Mouse (Mus musculus) midbrain, embryonic 15.5 days (tissue): Measurements from ENCODE around the gene Bud13. TPM values are rescaled to one million over a fixed set of nuclear protein-coding genes. Genes with fewer than 3 reads are reported as not detected.
A peak's percentile ranks its signal among the peaks of the same experiment; 100 is the strongest.

ENCODE experiments used
- ATAC-seq: fragments of 200-750 bp; cut with Nextera tagmentation; replicated peaks from 2 replicates; pipeline ENCODE4 v1.8.0; 2017; ENCODE audit warnings: moderate TSS enrichment
- H3K27ac ChIP-seq: fragments of 300-500 bp; sonication (generic); 2 replicates; pipeline ENCODE4 v1.5.1; 2015; ENCODE audit warnings: mild to moderate bottlenecking, inconsistent platforms
- H3K27me3 ChIP-seq: fragments of 300-500 bp; sonication (generic); replicated peaks from 2 replicates; pipeline ENCODE4 v1.6.1; 2015; ENCODE audit warnings: inconsistent platforms
- H3K36me3 ChIP-seq: fragments of 300-500 bp; sonication (generic); replicated peaks from 2 replicates; pipeline ENCODE4 v1.6.1; 2015; ENCODE audit warnings: inconsistent platforms
- H3K4me1 ChIP-seq: fragments of 300-500 bp; sonication (generic); 2 replicates; pipeline ENCODE4 v1.6.1; 2015; ENCODE audit warnings: inconsistent platforms
- H3K4me2 ChIP-seq: fragments of 300-500 bp; sonication (generic); 2 replicates; pipeline ENCODE4 v1.6.1; 2015; ENCODE audit warnings: inconsistent platforms, mild to moderate bottlenecking, moderate library complexity
- H3K4me3 ChIP-seq: fragments of 300-500 bp; sonication (generic); 2 replicates; pipeline ENCODE4 v1.5.1; 2015; ENCODE audit warnings: mild to moderate bottlenecking, inconsistent platforms
- H3K9ac ChIP-seq: fragments of 300-500 bp; sonication (generic); 2 replicates; pipeline ENCODE4 v1.6.1; 2015; ENCODE audit warnings: mild to moderate bottlenecking, inconsistent platforms
- H3K9me3 ChIP-seq: fragments of 300-500 bp; sonication (generic); 2 replicates; pipeline ENCODE4 v1.6.1; 2016; ENCODE audit warnings: inconsistent platforms
- WGBS: fragments of 180-500 bp; shearing (Covaris S2); methylation state at CpG from one replicate; pipeline ENCODE4 v1.1.7; 2015; ENCODE audit warnings: mixed read lengths; 5-methylcytosine and 5-hydroxymethylcytosine counted together
- polyA plus RNA-seq: library from polyadenylated mRNA; unstranded; fragments of >200 nt; fragmentation: Nextera tagmentation; extraction: Ambion mirVana; gene quantifications from 2 replicates; pipeline ENCODE4 v1.2.1, GENCODE M21; 2015

Gene Bud13
- polyA plus RNA-seq, 1 experiment from 2014 or later, result 18.3 TPM

DNA sequence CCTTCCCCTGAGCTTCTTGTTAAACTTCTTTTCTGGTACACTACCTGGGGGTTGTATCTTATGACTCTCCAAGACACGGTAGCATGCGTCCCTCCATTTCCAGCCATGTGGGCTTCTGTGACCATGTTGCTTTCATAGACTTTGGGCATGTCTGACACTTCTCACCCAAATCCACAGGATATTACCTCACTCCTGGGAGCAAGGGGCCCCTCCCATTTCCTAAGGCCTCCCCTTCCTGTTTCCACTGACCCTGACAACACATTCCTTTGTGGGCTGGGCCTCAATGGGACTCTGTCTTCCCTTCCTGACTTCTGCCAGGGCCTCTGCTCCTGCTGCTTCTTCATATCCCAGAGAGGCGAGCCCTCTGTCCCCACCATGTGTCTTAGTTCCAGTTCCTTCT lies 25.3 kb upstream of the Bud13 start:
- no peak overlapping the region for H3K9ac ChIP-seq
- 86% methylated on average over 3 of the region's 3 CpGs for WGBS
- ATAC-seq, result no peak

DNA sequence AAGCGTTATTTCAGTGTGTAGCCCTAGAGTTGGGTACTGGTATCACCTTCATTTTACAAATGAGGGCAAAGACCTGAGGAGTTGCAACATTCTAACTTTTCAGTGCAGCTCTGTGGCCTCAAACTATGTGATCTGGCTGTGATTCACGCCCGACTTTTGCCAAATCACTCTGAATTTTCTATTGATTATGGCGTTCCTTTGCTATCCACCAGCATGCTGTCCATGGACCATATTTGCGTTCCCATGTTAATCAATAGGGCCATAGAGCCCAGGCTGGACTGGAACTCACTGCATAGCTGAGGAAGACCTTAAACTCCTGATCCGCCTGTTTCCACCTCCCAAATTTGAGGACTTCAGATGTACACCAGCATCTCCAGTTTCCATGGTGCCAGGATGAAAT lies 23.7 kb upstream of the Bud13 start:
- Histone ChIP-seq H3K4me3 (no peak overlapping the region), H3K4me1 (no peaks in the 10 kb centered on the region), H3K9me3 (no peaks in the 10 kb centered on the region), H3K4me2 (no peak overlapping the region), H3K9ac (no peak overlapping the region), H3K36me3 (no peaks in the 10 kb centered on the region), H3K27ac (no peak overlapping the region), H3K27me3 (peaks cover 4% of the 10 kb centered on the region; the same call in 1 of the 2 replicates)
- no peak for ATAC-seq
- WGBS, result 89% methylated on average over 6 of the region's 6 CpGs

More for the DNA sequence above, 25.3 kb upstream of the Bud13 start:
- Histone ChIP-seq H3K9me3 (no peaks in the 10 kb centered on the region), H3K4me3 (no peak overlapping the region), H3K27ac (no peak overlapping the region), H3K27me3 (peaks cover 4% of the 10 kb centered on the region; the same call in 1 of the 2 replicates), H3K4me1 (no peaks in the 10 kb centered on the region), H3K4me2 (no peak overlapping the region), H3K36me3 (no peaks in the 10 kb centered on the region)

DNA sequence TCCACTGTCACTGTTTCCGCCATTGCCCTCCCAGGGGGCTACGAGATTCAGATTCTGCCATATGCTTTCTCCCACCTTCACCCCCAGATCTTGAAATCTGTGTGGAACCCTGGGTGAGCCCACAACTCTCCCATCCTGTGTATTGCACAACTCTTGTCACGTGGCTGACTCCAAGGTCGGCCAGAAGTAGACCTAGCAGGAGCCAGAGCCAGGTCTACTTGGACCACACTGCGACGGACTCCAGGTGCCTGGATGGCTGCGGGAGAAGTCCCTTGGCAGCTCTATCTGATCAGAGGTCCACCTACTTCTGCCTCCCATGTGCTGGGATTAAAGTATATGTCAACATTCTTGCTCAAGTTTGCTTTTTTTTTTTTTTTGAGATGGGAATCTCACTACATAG lies 21.7 kb upstream of the Bud13 start:
- Histone ChIP-seq H3K27me3 (peaks cover 4% of the 10 kb centered on the region; the same call in 1 of the 2 replicates), H3K27ac (no peak overlapping the region), H3K9me3 (no peaks in the 10 kb centered on the region), H3K4me2 (no peak overlapping the region), H3K4me1 (no peaks in the 10 kb centered on the region), H3K9ac (no peak overlapping the region), H3K4me3 (no peak overlapping the region), H3K36me3 (no peaks in the 10 kb centered on the region)
- WGBS, result 94% methylated on average over 7 of the region's 7 CpGs
- no peak for ATAC-seq

DNA sequence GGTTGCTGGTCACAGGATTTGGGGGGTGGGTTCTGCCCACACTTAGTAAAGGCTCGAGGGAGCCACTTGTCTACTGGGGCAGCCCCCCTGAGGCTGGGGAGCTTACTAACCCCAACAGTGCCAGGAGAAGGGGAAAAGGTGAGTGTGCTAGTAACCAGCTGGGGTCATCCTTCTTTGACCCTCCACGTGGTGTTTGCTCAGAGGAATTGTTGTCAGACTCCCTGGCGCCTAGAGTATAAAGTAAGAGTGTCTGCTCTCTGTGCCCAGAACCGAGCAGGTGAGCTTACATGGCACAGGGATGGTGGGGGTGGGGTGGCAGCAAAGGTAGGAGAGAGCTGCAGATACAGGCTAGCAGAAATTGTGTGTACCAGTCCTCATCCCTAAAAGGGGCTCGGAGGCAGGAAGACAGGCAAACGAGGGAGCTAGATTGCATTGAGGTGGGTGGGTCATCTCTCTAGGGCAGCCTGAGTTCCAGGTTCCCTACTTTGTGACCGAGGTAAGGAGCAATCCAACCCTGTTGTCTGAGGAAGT lies 14.4 kb upstream of the Bud13 start, which contains the start of gene Apoa5:
Apoa5 (plus strand) TSS at position 291 of the 531 bp plus-strand sequence.
- Histone ChIP-seq H3K4me3 (no peak within 1 kb of the TSS), H3K4me2 (no peak within 1 kb of the TSS), H3K27ac (no peak within 1 kb of the TSS), H3K27me3 (peaks cover 21% of the 10 kb centered on the region), H3K9me3 (no peaks in the 10 kb centered on the region), H3K9ac (no peak within 1 kb of the TSS), H3K36me3 (no peaks in the 10 kb centered on the region), H3K4me1 (0 out of 2 replicates have a peak, but pooled peaks cover 3% of the 10 kb centered on the region)
- ATAC-seq, result no peak
- WGBS, result 58% methylated on average over 7 of the region's 7 CpGs

DNA sequence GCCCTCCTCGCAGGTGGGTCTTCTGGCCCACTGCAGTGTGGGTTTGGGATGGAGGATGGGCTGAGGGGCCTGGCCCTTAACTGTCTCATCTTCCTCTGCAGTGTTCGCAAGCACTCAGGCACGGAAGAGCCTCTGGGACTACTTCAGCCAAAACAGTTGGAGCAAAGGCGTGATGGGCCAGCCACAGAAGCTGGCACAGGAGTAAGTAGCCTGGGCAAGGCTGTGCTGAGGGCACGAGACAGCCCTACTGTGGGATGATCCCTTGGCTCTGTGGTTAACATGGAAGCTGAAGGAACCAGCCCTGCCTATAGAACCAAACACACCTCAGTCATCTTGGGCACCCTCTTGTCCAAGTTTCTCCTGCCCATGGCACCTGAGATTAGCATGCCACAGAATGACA lies 13.7 kb upstream of the Bud13 start:
- H3K9me3 ChIP-seq, result no peaks in the 10 kb centered on the region
- H3K36me3 ChIP-seq, result no peaks in the 10 kb centered on the region
- no peak overlapping the region for H3K4me3 ChIP-seq
- no peak for ATAC-seq
- H3K27me3 ChIP-seq, result peaks cover 21% of the 10 kb centered on the region
- WGBS, result 86% methylated on average over 5 of the region's 5 CpGs
- H3K4me1 ChIP-seq, result peaks cover 9% of the 10 kb centered on the region
- H3K9ac ChIP-seq, result no peak overlapping the region
- no peak overlapping the region for H3K4me2 ChIP-seq
- no peak overlapping the region for H3K27ac ChIP-seq

DNA sequence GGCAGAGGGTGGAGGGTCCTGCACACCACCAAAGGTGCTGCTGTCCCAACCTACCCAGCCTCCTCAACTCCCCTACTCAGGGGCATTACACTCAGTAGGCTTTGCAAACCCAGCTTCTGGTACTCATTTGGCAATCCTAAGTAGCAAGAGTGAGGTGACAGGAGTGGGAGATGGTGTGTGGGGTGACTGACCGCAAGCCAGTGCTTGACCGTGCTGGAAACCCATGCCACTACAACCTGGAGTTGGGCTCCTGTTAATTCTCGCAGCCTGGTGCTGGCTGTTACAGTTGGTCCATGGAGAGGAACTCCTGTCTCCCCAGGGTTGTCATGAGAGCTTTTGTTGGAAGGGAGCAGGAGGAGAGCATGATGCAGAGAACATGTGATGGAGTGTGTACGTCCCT lies 12.0 kb upstream of the Bud13 start:
- H3K27me3 ChIP-seq, result peaks cover 21% of the 10 kb centered on the region
- no peak overlapping the region for H3K4me2 ChIP-seq
- H3K9me3 ChIP-seq, result no peaks in the 10 kb centered on the region
- no peak overlapping the region for H3K27ac ChIP-seq
- H3K9ac ChIP-seq, result no peak overlapping the region
- peaks cover 13% of the 10 kb centered on the region for H3K4me1 ChIP-seq
- 91% methylated on average over 4 of the region's 4 CpGs for WGBS
- no peak for ATAC-seq
- H3K4me3 ChIP-seq, result no peak overlapping the region
- peaks cover 3% of the 10 kb centered on the region; the same call in 1 of the 2 replicates for H3K36me3 ChIP-seq

- Histone ChIP-seq H3K4me3 (peak overlapping the region; percentile 74), H3K4me2 (0 out of 2 replicates have a peak overlapping the region, but pooled peaks have one; percentile 91), H3K27ac (no peak overlapping the region), H3K4me1 (peaks cover 13% of the 10 kb centered on the region), H3K9ac (no peak overlapping the region), H3K9me3 (no peaks in the 10 kb centered on the region), H3K27me3 (peaks cover 21% of the 10 kb centered on the region), H3K36me3 (peaks cover 10% of the 10 kb centered on the region)
- WGBS, result 83% methylated on average over 9 of the region's 9 CpGs
- ATAC-seq, result no peak
These were observed 10.7 kb upstream of the Bud13 start for GRCm38 (mm10) chr9:46272070-46272469.

DNA sequence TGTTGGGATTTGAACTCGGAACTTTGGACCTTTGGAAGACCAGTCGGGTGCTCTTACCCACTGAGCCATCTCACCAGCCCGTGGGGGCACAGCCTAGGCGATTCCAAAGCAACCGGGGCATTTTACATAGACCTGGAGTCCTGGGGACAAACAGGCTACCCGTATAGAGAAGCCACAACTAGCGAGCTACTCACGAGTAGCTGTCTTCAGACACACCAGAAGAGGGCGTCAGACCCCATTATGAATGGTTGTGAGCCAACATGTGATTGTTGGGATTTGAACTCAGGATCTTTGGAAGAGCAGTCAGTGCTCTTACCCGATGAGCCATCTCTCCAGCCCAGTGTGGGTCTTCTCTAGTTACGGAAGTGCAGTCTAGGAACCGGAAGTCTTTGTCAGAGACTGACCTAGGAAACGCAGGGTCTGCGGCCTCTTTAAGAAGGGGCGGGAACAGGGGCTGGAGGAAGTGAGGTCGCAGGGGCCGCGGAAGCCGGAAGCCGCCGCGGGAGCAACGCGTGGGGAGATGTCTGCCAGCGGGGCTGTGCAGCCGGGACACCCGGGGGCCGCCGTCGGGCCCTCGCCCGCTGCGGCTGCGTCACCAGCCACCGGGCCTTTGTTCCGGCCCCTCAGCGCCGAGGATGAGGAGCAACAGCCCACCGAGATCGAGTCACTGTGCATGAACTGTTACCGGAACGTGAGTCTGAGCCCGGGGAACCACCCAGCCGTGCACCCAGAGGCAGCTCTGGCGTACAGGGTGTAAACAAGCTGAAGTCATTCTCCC lies 9.9 kb upstream of the Bud13 start, which contains the start of gene Zpr1:
Zpr1 (plus strand) TSS at position 388 of the 778 bp plus-strand sequence.
- peak; percentile 97 for ATAC-seq
- Histone ChIP-seq H3K4me1 (peaks cover 13% of the 10 kb centered on the region), H3K9me3 (no peaks in the 10 kb centered on the region), H3K27me3 (peaks cover 21% of the 10 kb centered on the region), H3K36me3 (peaks cover 18% of the 10 kb centered on the region), H3K27ac (peak within 1 kb of the TSS; percentile 65), H3K9ac (peak within 1 kb of the TSS; percentile 63), H3K4me3 (peak within 1 kb of the TSS; percentile 74), H3K4me2 (peak within 1 kb of the TSS; percentile 91)
- 5% methylated on average over 45 of the region's 45 CpGs for WGBS

DNA sequence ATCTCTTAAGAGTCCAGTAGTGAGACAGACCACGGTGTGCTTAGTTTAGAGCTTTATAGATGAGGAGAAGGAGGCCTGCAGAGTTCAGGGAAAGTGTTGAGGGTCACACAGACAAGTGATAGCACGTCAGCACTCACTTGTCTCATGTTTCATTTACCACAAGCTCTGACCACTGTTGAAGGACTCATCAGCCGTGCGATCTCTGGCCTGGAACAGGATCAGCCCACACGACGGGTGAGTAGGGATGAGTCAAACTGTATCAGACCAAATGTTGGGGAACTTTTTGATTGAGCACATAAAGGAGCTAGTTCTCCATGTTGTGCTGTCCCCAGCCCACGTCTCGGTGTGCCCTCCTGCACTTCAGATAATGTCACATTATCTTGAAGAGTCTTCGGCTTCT lies 8.3 kb upstream of the Bud13 start:
- Histone ChIP-seq H3K9me3 (no peaks in the 10 kb centered on the region), H3K9ac (no peak overlapping the region), H3K4me2 (no peak overlapping the region), H3K4me3 (no peak overlapping the region), H3K27ac (no peak overlapping the region), H3K27me3 (peaks cover 15% of the 10 kb centered on the region), H3K4me1 (peaks cover 13% of the 10 kb centered on the region), H3K36me3 (peaks cover 26% of the 10 kb centered on the region)
- no peak for ATAC-seq
- WGBS, result 91% methylated on average over 9 of the region's 9 CpGs

GRCm38 (mm10) chr9:46298381-46298780 lies 15.6 kb downstream of the Bud13 start:
- no peak for ATAC-seq
- Histone ChIP-seq H3K4me3 (no peak overlapping the region), H3K4me1 (no peaks in the 10 kb centered on the region), H3K4me2 (no peak overlapping the region), H3K27me3 (no peaks in the 10 kb centered on the region), H3K27ac (no peak overlapping the region), H3K36me3 (peaks cover 33% of the 10 kb centered on the region), H3K9me3 (no peaks in the 10 kb centered on the region), H3K9ac (no peak overlapping the region)
- WGBS, result 94% methylated on average over 4 of the region's 4 CpGs

- no peaks in the 10 kb centered on the region for H3K27me3 ChIP-seq
- peak; percentile 48; the same call in 1 of the 2 replicates for ATAC-seq
- H3K36me3 ChIP-seq, result peaks cover 15% of the 10 kb centered on the region; the same call in 1 of the 2 replicates
- no peaks in the 10 kb centered on the region for H3K4me1 ChIP-seq
- no peak overlapping the region for H3K4me3 ChIP-seq
- no peak overlapping the region for H3K9ac ChIP-seq
- H3K4me2 ChIP-seq, result no peak overlapping the region
- WGBS, result 6% methylated on average over 2 of the region's 2 CpGs
- no peak overlapping the region for H3K27ac ChIP-seq
- no peaks in the 10 kb centered on the region for H3K9me3 ChIP-seq
These were observed 19.3 kb downstream of the Bud13 start for GRCm38 (mm10) chr9:46302142-46302541.

DNA sequence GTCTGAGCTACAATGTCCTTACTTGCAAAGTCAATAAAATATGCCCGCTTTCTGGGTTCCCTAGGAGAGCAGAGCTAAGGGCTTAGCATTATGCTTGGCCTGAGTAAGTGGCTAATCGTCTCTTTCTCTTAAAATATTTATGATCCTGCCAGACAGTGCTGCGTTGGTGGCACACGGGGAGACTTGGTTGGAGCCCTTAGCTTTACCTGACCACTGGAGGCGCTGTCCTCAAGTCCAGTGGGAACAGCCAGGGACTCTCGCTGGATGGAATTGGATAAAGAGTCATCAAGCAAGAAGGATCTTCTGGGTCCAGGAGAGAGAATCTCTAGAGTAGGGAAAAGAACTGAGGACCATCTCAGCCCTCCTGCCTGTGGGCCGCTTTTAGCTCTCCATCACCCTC lies 26.3 kb downstream of the Bud13 start:
- no peaks in the 10 kb centered on the region for H3K36me3 ChIP-seq
- H3K9me3 ChIP-seq, result no peaks in the 10 kb centered on the region
- H3K4me2 ChIP-seq, result no peak overlapping the region
- 12% methylated on average over 7 of the region's 7 CpGs for WGBS
- ATAC-seq, result no peak
- H3K27ac ChIP-seq, result no peak overlapping the region
- no peak overlapping the region for H3K4me3 ChIP-seq
- H3K27me3 ChIP-seq, result no peaks in the 10 kb centered on the region
- 0 out of 2 replicates have a peak, but pooled peaks cover under 1% of the 10 kb centered on the region for H3K4me1 ChIP-seq
- no peak overlapping the region for H3K9ac ChIP-seq
